Mouse (Mus musculus) left cerebral cortex, adult 11 months (tissue): ENCODE data around the gene Hexim2.
A peak's percentile ranks its signal among the peaks of the same experiment; 100 is the strongest.

Experiments used
- DNase-seq: peaks from one replicate; pipeline ENCODE4 v3.0.0; 2022; ENCODE audit warnings: low spot score

Gene Hexim2

GRCm38 (mm10) chr11:103131701-103132575 lies at the start of gene Hexim2:
Hexim2 (plus strand) TSS chr11:103132429.
- no peak for DNase-seq

- no peak for DNase-seq
Observed at GRCm38 (mm10) chr11:103093306-103093705, 38.9 kb upstream of the Hexim2 start.

GRCm38 (mm10) chr11:103093862-103094833 lies 38.1 kb upstream of the Hexim2 start:
- DNase-seq: no peak

GRCm38 (mm10) chr11:103095107-103095670 lies 37.0 kb upstream of the Hexim2 start:
- DNase-seq: no peak

- DNase-seq: no peak
Observed at GRCm38 (mm10) chr11:103095801-103096200, 36.4 kb upstream of the Hexim2 start.

GRCm38 (mm10) chr11:103096979-103097894 lies 35.0 kb upstream of the Hexim2 start:
- no peak for DNase-seq

- DNase-seq: no peak
Observed at GRCm38 (mm10) chr11:103098531-103099190, 33.6 kb upstream of the Hexim2 start.

- no peak for DNase-seq
Observed at GRCm38 (mm10) chr11:103099352-103099940, 32.8 kb upstream of the Hexim2 start.

- DNase-seq: no peak
Observed at GRCm38 (mm10) chr11:103100361-103100760, 31.9 kb upstream of the Hexim2 start.

GRCm38 (mm10) chr11:103101481-103101865 lies 30.8 kb upstream of the Hexim2 start, which contains the start of the genes Plcd3 and Acbd4:
Plcd3 (minus strand) TSS chr11:103101658.
Acbd4 (plus strand) TSS chr11:103101682.
- DNase-seq: no peak

GRCm38 (mm10) chr11:103101866-103102501 lies 30.2 kb upstream of the Hexim2 start:
- no peak for DNase-seq

- peak; percentile 95 for DNase-seq
Observed at GRCm38 (mm10) chr11:103102725-103103349, 29.4 kb upstream of the Hexim2 start.

- DNase-seq: no peak
Observed at GRCm38 (mm10) chr11:103103621-103104020, 28.6 kb upstream of the Hexim2 start.

- DNase-seq: no peak
Observed at GRCm38 (mm10) chr11:103104469-103104868, 27.8 kb upstream of the Hexim2 start.

GRCm38 (mm10) chr11:103105180-103105725 lies 27.0 kb upstream of the Hexim2 start:
- DNase-seq: no peak

GRCm38 (mm10) chr11:103105810-103106209 lies 26.4 kb upstream of the Hexim2 start:
- no peak for DNase-seq

GRCm38 (mm10) chr11:103106386-103106785 lies 25.8 kb upstream of the Hexim2 start:
- DNase-seq: no peak

GRCm38 (mm10) chr11:103111301-103111700 lies 20.9 kb upstream of the Hexim2 start:
- no peak for DNase-seq
